Mouse (Mus musculus) natural killer cell, adult 2 months (primary cell): ENCODE results near the gene Zfc3h1.
A peak's percentile ranks its signal among the peaks of the same experiment; 100 is the strongest.

Source experiments
- DNase-seq, 2 experiments: peaks; one replicate each; pipeline ENCODE4 v3.0.0; 2022; ENCODE audit warnings: low spot score in 2 of 2

Gene Zfc3h1

DNA sequence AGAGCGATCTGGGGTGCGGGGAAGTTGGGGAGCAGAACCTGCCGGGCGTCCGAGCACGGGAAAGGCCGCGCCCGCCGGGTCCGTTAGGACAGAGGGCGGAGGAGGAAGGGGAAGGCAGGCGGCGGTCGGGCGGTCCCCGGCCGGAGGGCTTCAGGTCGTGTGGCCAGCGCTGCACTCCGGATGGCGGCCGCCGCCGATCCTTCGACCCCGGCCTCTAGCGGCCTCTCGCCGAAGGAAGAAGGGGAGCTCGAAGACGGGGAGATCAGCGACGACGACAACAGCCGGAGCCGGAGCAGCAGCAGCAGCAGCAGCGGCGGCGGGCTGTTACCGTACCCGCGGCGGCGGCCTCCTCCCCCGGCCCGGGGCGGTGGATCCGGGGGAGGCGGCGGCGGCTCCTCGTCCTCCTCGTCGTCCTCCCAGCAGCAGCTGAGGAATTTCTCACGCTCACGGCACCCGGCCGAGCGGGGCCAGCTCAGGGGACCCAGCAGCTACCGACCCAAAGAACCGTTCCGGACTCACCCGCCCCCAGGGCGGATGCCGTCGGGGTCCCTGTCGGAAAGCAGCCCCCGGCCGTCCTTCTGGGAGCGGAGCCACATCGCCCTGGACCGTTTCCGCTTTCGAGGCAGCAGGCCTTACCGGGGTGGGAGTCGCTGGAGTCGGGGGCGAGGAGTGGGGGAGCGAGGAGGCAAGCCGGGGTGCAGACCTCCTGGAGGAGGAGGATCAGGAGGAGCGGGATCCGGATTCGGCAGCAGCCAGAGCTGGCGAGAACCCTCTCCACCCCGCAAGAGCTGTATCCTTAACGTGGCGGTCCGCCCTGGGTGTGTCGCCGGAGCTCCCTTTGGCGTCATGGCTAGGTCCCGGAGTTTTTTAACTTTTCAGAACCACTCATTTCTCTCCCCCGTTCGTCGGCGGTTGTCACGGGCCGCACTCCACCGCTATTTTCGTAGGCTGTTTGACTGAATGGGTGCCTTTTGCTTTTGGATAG is 551 bp downstream of the Zfc3h1 start:
- DNase-seq, result peak; percentile 28 to 41

DNA sequence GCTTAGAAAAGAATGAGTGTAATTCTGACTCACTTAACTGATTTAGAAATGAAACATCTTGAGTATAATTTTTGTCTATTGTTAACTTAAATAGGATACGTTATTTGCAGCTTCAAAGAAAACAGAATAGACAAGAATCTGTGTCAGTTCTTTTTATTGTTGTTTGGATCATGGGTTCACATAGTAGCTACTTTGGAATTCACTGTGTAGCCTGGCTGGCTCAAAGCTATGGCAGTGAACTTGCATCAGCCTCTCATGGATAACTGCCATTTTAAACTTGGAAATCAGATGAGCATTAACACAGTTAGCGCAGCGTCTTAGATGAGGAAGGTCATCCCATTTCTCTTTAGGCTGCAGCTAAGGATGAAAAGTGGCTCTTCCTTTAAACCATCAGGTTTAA is 3.1 kb downstream of the Zfc3h1 start:
- no peak for DNase-seq

- DNase-seq, result no peak
These were observed 6.3 kb downstream of the Zfc3h1 start for GRCm38 (mm10) chr10:115391076-115391475.

- no peak for DNase-seq
These were observed 7.1 kb downstream of the Zfc3h1 start for GRCm38 (mm10) chr10:115391896-115392295.

DNA sequence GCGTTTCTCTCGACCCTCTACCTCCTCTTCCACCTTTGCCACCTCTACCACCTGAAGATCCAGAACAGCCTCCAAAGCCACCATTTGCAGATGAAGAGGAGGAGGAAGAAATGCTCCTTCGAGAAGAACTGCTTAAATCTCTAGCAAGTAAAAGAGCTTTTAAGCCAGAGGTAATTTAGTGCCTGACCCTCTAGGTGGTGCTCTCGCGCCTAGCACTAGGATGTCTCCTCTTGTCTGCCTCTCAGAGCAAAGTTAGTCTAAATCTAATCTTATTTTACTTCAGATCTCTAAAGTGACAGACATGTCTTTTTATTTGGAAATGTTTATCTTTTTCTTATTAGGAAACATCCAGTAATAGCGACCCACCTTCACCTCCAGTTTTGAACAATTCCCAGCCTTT is 21.6 kb downstream of the Zfc3h1 start:
- peak; percentile 31 to 59 for DNase-seq

- DNase-seq, result no peak
These were observed 28.7 kb downstream of the Zfc3h1 start for GRCm38 (mm10) chr10:115413496-115413895.

GRCm38 (mm10) chr10:115414056-115414455 is 29.3 kb downstream of the Zfc3h1 start:
- DNase-seq, result no peak

GRCm38 (mm10) chr10:115421976-115422375 is 37.2 kb downstream of the Zfc3h1 start:
- DNase-seq, result no peak

DNA sequence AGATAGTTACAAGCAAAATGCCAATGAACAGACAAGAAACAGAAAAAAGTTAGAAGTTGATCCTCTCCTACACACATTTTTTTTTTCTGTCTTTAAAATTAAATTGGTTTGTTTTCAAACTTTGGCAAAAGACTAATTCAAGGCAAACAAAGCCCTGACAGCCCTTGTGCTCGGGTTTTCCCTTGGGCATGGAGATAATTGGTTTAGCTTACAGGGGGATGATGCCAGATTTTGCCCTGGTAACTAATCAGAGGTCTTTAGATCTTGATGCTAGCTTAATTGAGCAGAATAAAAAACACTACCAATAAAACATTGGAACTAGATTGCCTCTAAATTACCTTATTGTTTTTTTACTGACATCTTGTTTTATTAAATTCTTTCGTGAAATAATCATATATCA is 40.6 kb downstream of the Zfc3h1 start:
- DNase-seq, result no peak

- no peak for DNase-seq
These were observed 52.5 kb downstream of the Zfc3h1 start for GRCm38 (mm10) chr10:115437286-115437685.

GRCm38 (mm10) chr10:115448614-115449013 is 63.9 kb downstream of the Zfc3h1 start:
- DNase-seq, result no peak

- DNase-seq, result no peak
These were observed 72.7 kb downstream of the Zfc3h1 start for GRCm38 (mm10) chr10:115457368-115458021.

- DNase-seq, result no peak
These were observed 77.9 kb downstream of the Zfc3h1 start for GRCm38 (mm10) chr10:115462646-115463045.

DNA sequence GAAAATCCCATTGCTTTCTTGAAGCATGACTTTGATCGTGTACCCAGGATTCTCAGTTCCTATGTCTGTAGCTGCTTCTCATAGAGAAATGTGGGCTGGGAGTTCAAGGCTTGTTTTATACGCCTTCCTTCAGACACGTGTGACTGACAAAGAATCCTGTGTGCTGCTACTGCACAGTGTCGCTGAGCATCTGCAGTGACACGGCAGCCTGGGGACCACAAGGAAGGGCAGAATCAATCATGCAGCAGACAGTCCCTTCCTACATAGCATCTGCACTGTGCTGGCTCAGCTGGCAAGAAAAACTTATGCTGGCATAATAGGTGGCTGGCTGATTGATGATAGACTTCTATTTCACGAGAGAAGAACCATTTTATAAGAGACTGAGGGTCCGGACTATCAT is 80.3 kb downstream of the Zfc3h1 start:
- no peak for DNase-seq

GRCm38 (mm10) chr10:115465778-115466177 is 81.0 kb downstream of the Zfc3h1 start:
- DNase-seq, result no peak

DNA sequence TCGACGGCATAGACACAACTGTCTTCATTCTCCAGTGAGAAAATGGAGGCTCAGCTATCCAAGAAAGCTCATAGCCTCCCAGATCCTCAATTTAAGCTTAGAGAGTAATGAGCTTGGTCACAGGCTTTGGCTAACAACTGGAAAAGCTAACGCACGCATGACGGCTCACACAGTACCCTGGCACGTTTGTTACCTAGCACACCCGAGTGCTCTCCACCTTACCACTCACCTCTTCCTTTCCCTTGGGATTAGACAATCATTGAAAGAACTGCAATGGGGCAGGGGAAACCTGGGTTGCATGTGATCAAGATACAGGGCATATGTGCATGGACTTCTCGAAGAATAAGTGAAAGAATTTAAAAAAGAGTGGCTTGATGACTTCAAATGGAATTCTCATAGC is 83.2 kb downstream of the Zfc3h1 start:
- DNase-seq, result no peak

- no peak for DNase-seq
These were observed 83.9 kb downstream of the Zfc3h1 start for GRCm38 (mm10) chr10:115468632-115469031.

GRCm38 (mm10) chr10:115469040-115469439 is 84.3 kb downstream of the Zfc3h1 start:
- no peak for DNase-seq

GRCm38 (mm10) chr10:115470621-115471334 is 86.0 kb downstream of the Zfc3h1 start:
- no peak for DNase-seq

GRCm38 (mm10) chr10:115473213-115473961 is 88.6 kb downstream of the Zfc3h1 start:
- no peak for DNase-seq

GRCm38 (mm10) chr10:115475000-115475550 is 90.3 kb downstream of the Zfc3h1 start:
- DNase-seq, result no peak
